Mouse (Mus musculus) liver, embryonic 14.5 days (tissue): ENCODE results near the gene Slc30a9.

Source experiments
- CTCF ChIP-seq: IDR thresholded peaks from 2 replicates; pipeline ENCODE4 v1.5.1; 2016; ENCODE audit warnings: antibody characterized with exemption, low read depth, control low read depth
- EP300 ChIP-seq: IDR thresholded peaks from 2 replicates; pipeline ENCODE4 v1.6.1; 2016; ENCODE audit warnings: antibody characterized with exemption, low read depth

- no peak for TF ChIP-seq EP300
- no peak for TF ChIP-seq CTCF
Measured at GRCm38 (mm10) chr5:67301722-67302331, 4.9 kb upstream of the Slc30a9 start.
